Mouse (Mus musculus) CD4-positive helper T cell, adult 2 months (primary cell): Measurements from ENCODE around the gene Ak1.

ENCODE experiments used
- DNase-seq: peaks from one replicate; pipeline ENCODE4 v3.0.0-alpha.2; 2012; ENCODE audit warnings: low read depth, missing footprints, low spot score

The Ak1 gene

GRCm38 (mm10) chr2:32683701-32684100 lies 62.1 kb downstream of the Ak1 start:
- DNase-seq = no peak
